Mouse (Mus musculus) cerebellum, adult 2 months (tissue): ENCODE results near the gene Catsper2.

Experiments used
- CTCF ChIP-seq: fragments of 200-500 bp; IDR thresholded peaks from 2 replicates; pipeline ENCODE4 v1.5.1; 2011; ENCODE audit warnings: low read depth, mild to moderate bottlenecking, control low read depth, low read length, moderate library complexity, borderline replicate concordance; ENCODE audit not compliant: insufficient read depth
- POLR2A ChIP-seq: fragments of 200-500 bp; IDR thresholded peaks from 2 replicates; pipeline ENCODE4 v1.6.1; 2011; ENCODE audit warnings: low read length, control low read depth, borderline replicate concordance; ENCODE audit not compliant: insufficient read depth

DNA sequence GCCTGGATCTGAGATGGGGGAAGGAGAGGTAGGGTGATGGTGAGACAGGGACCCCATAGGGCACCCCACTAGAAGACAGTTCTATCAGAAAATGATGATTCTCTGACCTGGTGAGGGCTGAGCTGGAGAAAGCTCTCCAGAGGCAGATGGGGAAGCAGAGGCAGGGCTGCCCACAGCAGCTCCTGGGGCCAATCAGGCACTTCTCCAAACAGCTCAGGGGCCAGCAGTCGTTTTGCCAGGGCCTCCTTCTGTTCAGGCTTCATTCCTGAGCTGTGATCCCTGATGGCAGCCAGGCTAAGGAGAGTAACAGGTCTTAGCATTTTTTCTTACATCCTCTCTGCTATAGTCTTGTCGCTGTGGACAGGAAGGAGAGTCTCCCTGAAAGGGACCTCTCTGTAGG, 38.8 kb downstream of the Catsper2 start:
- no peak for TF ChIP-seq POLR2A
- TF ChIP-seq CTCF, result no peak
